Mouse (Mus musculus): ENCODE measurements around the gene Ccdc159. TPM values are rescaled to one million over a fixed set of nuclear protein-coding genes. Genes with fewer than 3 reads are reported as not detected.

The Ccdc159 gene
- total and polyA plus RNA-seq, 2 experiments, result 7.6 to 11.6 TPM

DNA sequence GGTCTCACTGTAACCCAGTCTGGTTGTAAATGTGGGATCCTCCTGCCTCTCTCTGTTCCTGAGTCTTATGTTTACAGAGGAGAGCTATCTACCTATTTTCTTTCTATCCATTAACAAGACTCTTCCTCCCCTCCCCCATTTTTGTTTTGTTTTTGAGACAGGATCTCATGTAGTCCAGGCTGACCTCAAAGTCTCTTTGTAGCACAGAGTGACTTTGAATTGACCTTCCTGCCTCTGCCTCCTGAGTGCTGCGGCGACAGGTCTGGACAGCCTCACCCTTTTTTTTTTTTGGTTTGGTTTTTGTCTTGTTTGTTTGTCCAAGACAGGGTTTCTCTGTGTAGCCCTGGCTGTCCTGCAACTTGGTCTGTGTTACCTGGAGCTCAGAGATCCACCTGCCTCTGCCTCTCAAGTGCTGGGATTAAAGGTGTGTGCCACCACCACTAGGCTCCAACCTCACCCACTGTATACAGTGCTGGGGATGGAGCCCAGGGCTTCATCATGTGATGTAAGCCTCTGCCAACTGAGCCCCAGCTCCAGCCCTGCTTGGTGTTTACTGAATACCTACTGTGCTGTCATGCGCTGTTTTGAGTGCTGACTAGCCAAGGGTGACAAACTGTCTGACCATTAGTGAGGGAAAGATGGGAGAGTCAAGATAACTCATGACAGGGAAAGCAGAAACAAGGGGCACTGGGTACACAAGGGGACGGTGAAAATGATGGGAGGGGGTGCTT lies 51.3 kb downstream of the Ccdc159 start:
- no peak for DNase-seq (ENCODE audit: extremely low read depth, low read depth, low spot score)
- WGBS, result 69% methylated on average over 4 of the region's 4 CpGs
- peaks cover 14% of the 10 kb centered on the region for H3K36me3 ChIP-seq (ENCODE audit: control insufficient read depth, insufficient read depth, low read length)
- H3K27me3 ChIP-seq (ENCODE audit: control insufficient read depth, insufficient read depth, low read length), result no peaks in the 10 kb centered on the region
- H3K79me2 ChIP-seq (ENCODE audit: control insufficient read depth, insufficient read depth, low read length), result no peaks in the 10 kb centered on the region
- no peaks in the 10 kb centered on the region for H3K4me1 ChIP-seq (ENCODE audit: control insufficient read depth, insufficient read depth, low read length)
- no peak for TF ChIP-seq POLR2A (IDR thresholded peaks at IDR 0.05; ENCODE audit: extremely low read depth, insufficient read depth, low read length)
- TF ChIP-seq CTCF (IDR thresholded peaks at IDR 0.05; ENCODE audit: low read depth, low read length), result no peak
- no peak overlapping the region for H3K27ac ChIP-seq (replicated peaks; ENCODE audit: insufficient read depth, low read depth, low read length)
- no peak overlapping the region for H3K9ac ChIP-seq (ENCODE audit: low read depth, low read length)
- no peak overlapping the region for H3K4me3 ChIP-seq (ENCODE audit: insufficient read depth, low read depth, low read length)

DNA sequence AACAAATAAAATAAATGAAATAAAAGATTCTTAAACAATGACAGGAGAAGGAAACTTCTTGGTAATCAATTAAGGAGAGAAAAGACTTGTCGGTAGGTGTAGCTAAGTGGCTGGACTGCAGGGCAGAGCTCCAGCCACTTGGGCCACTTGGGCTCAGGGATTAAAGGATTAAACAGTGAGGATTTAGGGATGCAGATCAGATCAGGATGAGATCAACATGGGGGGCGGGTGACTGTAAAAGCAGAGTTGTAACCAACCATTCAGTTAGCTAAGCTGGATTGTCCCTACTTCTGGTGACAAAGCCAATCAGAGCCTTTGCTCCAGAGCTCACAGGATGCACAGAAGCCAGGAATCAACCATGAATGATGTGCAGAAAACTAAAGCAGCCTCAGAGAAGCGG lies 56.6 kb downstream of the Ccdc159 start:
- H3K4me1 ChIP-seq (ENCODE audit: control insufficient read depth, insufficient read depth, low read length), result peaks cover 2% of the 10 kb centered on the region; the same call in 1 of the 2 replicates
- H3K36me3 ChIP-seq (ENCODE audit: control insufficient read depth, insufficient read depth, low read length), result peaks cover 8% of the 10 kb centered on the region
- H3K27ac ChIP-seq (replicated peaks; ENCODE audit: insufficient read depth, low read depth, low read length), result no peak overlapping the region
- 82% methylated on average over 3 of the region's 3 CpGs for WGBS
- DNase-seq (ENCODE audit: extremely low read depth, low read depth, low spot score), result no peak
- TF ChIP-seq CTCF (IDR thresholded peaks at IDR 0.05; ENCODE audit: low read depth, low read length), result no peak
- no peak for TF ChIP-seq POLR2A (IDR thresholded peaks at IDR 0.05; ENCODE audit: extremely low read depth, insufficient read depth, low read length)
- no peak overlapping the region for H3K9ac ChIP-seq (ENCODE audit: low read depth, low read length)
- peaks cover 5% of the 10 kb centered on the region; the same call in 1 of the 2 replicates for H3K79me2 ChIP-seq (ENCODE audit: control insufficient read depth, insufficient read depth, low read length)
- H3K27me3 ChIP-seq (ENCODE audit: control insufficient read depth, insufficient read depth, low read length), result no peaks in the 10 kb centered on the region
- no peak overlapping the region for H3K4me3 ChIP-seq (ENCODE audit: insufficient read depth, low read depth, low read length)

Other genes starting within 250 kb of the Ccdc159 start
- gene Ldlr, start 204.0 kb upstream of the Ccdc159 start, total RNA-seq (2014; rRNA removed), result 61.4 and 82.8 TPM in 2 replicates
- gene Ldlr, start 204.0 kb upstream of the Ccdc159 start, polyA plus RNA-seq (2012; rRNA removed), result 105 and 116 TPM in 2 replicates
- gene Spc24, start 167.2 kb upstream of the Ccdc159 start, total RNA-seq (2014; rRNA removed), result 15.3 and 17.9 TPM in 2 replicates
- 11.6 and 14.4 TPM in 2 replicates for gene Spc24, start 167.2 kb upstream of the Ccdc159 start, polyA plus RNA-seq (2012; rRNA removed)
- gene Kank2, start 128.7 kb upstream of the Ccdc159 start, total RNA-seq (2014; rRNA removed), result 12.8 and 20.7 TPM in 2 replicates
- gene Kank2, start 128.7 kb upstream of the Ccdc159 start, polyA plus RNA-seq (2012; rRNA removed), result 27.2 and 34.5 TPM in 2 replicates
- 13.6 and 22.2 TPM in 2 replicates for gene Angptl8, start 92.0 kb upstream of the Ccdc159 start, total RNA-seq (2014; rRNA removed)
- gene Angptl8, start 92.0 kb upstream of the Ccdc159 start, polyA plus RNA-seq (2012; rRNA removed), result 201 and 258 TPM in 2 replicates
- 8.5 and 12.6 TPM in 2 replicates for gene Dock6, start 74.8 kb upstream of the Ccdc159 start, total RNA-seq (2014; rRNA removed)
- 23.2 and 33.9 TPM in 2 replicates for gene Dock6, start 74.8 kb upstream of the Ccdc159 start, polyA plus RNA-seq (2012; rRNA removed)
- gene Rab3d, start 9.3 kb upstream of the Ccdc159 start, total RNA-seq (2014; rRNA removed), result 5.5 and 5.6 TPM in 2 replicates
- 8.0 and 16.6 TPM in 2 replicates for gene Rab3d, start 9.3 kb upstream of the Ccdc159 start, polyA plus RNA-seq (2012; rRNA removed)
- 841 and 970 TPM in 2 replicates for gene Tmem205, start 85 bp downstream of the Ccdc159 start, total RNA-seq (2014; rRNA removed)
- 1,676 and 1,979 TPM in 2 replicates for gene Tmem205, start 85 bp downstream of the Ccdc159 start, polyA plus RNA-seq (2012; rRNA removed)
- 0.67 and 0.74 TPM in 2 replicates for gene Plppr2, start 9.6 kb downstream of the Ccdc159 start, total RNA-seq (2014; rRNA removed)
- gene Plppr2, start 9.6 kb downstream of the Ccdc159 start, polyA plus RNA-seq (2012; rRNA removed), result 9.4 and 14.6 TPM in 2 replicates
- 4.1 and 5.3 TPM in 2 replicates for gene Swsap1, start 28.3 kb downstream of the Ccdc159 start, total RNA-seq (2014; rRNA removed)
- gene Swsap1, start 28.3 kb downstream of the Ccdc159 start, polyA plus RNA-seq (2012; rRNA removed), result 4.7 and 5.2 TPM in 2 replicates
- gene Epor, start 36.0 kb downstream of the Ccdc159 start, total RNA-seq (2014; rRNA removed), result 0.74 and 1.8 TPM in 2 replicates
- 4.8 and 5.0 TPM in 2 replicates for gene Epor, start 36.0 kb downstream of the Ccdc159 start, polyA plus RNA-seq (2012; rRNA removed)
- 5.0 and 5.9 TPM in 2 replicates for gene Rgl3, start 62.0 kb downstream of the Ccdc159 start, total RNA-seq (2014; rRNA removed)
- 41.8 and 44.2 TPM in 2 replicates for gene Rgl3, start 62.0 kb downstream of the Ccdc159 start, polyA plus RNA-seq (2012; rRNA removed)
- gene Ccdc151, start 75.2 kb downstream of the Ccdc159 start, total RNA-seq (2014; rRNA removed), result 0.34 and 0.46 TPM in 2 replicates
- 0.59 and 0.76 TPM in 2 replicates for gene Ccdc151, start 75.2 kb downstream of the Ccdc159 start, polyA plus RNA-seq (2012; rRNA removed)
- 60.0 and 63.6 TPM in 2 replicates for gene Prkcsh, start 75.3 kb downstream of the Ccdc159 start, total RNA-seq (2014; rRNA removed)
- 95.5 and 99.3 TPM in 2 replicates for gene Prkcsh, start 75.3 kb downstream of the Ccdc159 start, polyA plus RNA-seq (2012; rRNA removed)
- gene Elavl3, start 124.6 kb downstream of the Ccdc159 start, total RNA-seq (2014; rRNA removed), result not detected in 2 replicates
- not detected in 2 replicates for gene Elavl3, start 124.6 kb downstream of the Ccdc159 start, polyA plus RNA-seq (2012; rRNA removed)
- not detected in 2 replicates for gene Gm49318, start 143.8 kb downstream of the Ccdc159 start, total RNA-seq (2014; rRNA removed)
- gene Gm49318, start 143.8 kb downstream of the Ccdc159 start, polyA plus RNA-seq (2012; rRNA removed), result not detected in 2 replicates
- gene Zfp653, start 143.9 kb downstream of the Ccdc159 start, total RNA-seq (2014; rRNA removed), result 2.9 and 3.6 TPM in 2 replicates
- gene Zfp653, start 143.9 kb downstream of the Ccdc159 start, polyA plus RNA-seq (2012; rRNA removed), result 6.9 and 13.0 TPM in 2 replicates
- 34.1 and 39.1 TPM in 2 replicates for gene Ecsit, start 158.0 kb downstream of the Ccdc159 start, total RNA-seq (2014; rRNA removed)
- gene Ecsit, start 158.0 kb downstream of the Ccdc159 start, polyA plus RNA-seq (2012; rRNA removed), result 63.9 and 69.2 TPM in 2 replicates
- gene Cnn1, start 171.7 kb downstream of the Ccdc159 start, total RNA-seq (2014; rRNA removed), result 0.28 and 1.0 TPM in 2 replicates
- 0.22 and 0.36 TPM in 2 replicates for gene Cnn1, start 171.7 kb downstream of the Ccdc159 start, polyA plus RNA-seq (2012; rRNA removed)
- gene Elof1, start 189.7 kb downstream of the Ccdc159 start, total RNA-seq (2014; rRNA removed), result 46.2 and 56.8 TPM in 2 replicates
- 106 and 108 TPM in 2 replicates for gene Elof1, start 189.7 kb downstream of the Ccdc159 start, polyA plus RNA-seq (2012; rRNA removed)
- gene Acp5, start 208.2 kb downstream of the Ccdc159 start, total RNA-seq (2014; rRNA removed), result 93.6 and 123 TPM in 2 replicates
- 200 and 211 TPM in 2 replicates for gene Acp5, start 208.2 kb downstream of the Ccdc159 start, polyA plus RNA-seq (2012; rRNA removed)
- gene Pigyl, start 229.4 kb downstream of the Ccdc159 start, total RNA-seq (2014; rRNA removed), result 21.6 and 23.0 TPM in 2 replicates
- 45.8 and 53.0 TPM in 2 replicates for gene Pigyl, start 229.4 kb downstream of the Ccdc159 start, polyA plus RNA-seq (2012; rRNA removed)